Mouse (Mus musculus) intestine, embryonic 14.5 days (tissue): Measurements from ENCODE around the gene Whamm. TPM values are rescaled to one million over a fixed set of nuclear protein-coding genes. Genes with fewer than 3 reads are reported as not detected.

Experiments
- ATAC-seq: fragments of 200-750 bp; cut with Nextera tagmentation; replicated peaks from 2 replicates; pipeline ENCODE4 v1.8.0; 2017; ENCODE audit warnings: low read depth, moderate number of reproducible peaks, moderate TSS enrichment, moderate library complexity; ENCODE audit not compliant: low FRiP score, low TSS enrichment
- DNase-seq: peaks from one replicate; pipeline ENCODE4 v3.0.0-alpha.2; 2018; ENCODE audit warnings: low spot score
- H3K27ac ChIP-seq: fragments of 300-500 bp; sonication (generic); 2 replicates; pipeline ENCODE4 v1.5.1; 2014; ENCODE audit warnings: low read depth, mild to moderate bottlenecking, control low read depth
- H3K27me3 ChIP-seq: fragments of 300-500 bp; sonication (generic); replicated peaks from 2 replicates; pipeline ENCODE4 v1.6.1; 2014; ENCODE audit warnings: low read length, control low read depth; ENCODE audit not compliant: control insufficient read depth, insufficient read depth
- H3K36me3 ChIP-seq: fragments of 300-500 bp; sonication (generic); 2 replicates; pipeline ENCODE4 v1.6.1; 2014; ENCODE audit warnings: low read length, control low read depth; ENCODE audit not compliant: control insufficient read depth, insufficient read depth
- H3K4me1 ChIP-seq: fragments of 300-500 bp; sonication (generic); replicated peaks from 2 replicates; pipeline ENCODE4 v1.6.1; 2014; ENCODE audit warnings: low read length, control low read depth, mixed read lengths; ENCODE audit not compliant: control insufficient read depth, insufficient read depth
- H3K4me2 ChIP-seq: fragments of 300-500 bp; sonication (generic); 2 replicates; pipeline ENCODE4 v1.6.1; 2014; ENCODE audit warnings: low read length
- H3K4me3 ChIP-seq: fragments of 300-500 bp; sonication (generic); 2 replicates; pipeline ENCODE4 v1.5.1; 2014; ENCODE audit warnings: low read depth, low read length, control low read depth, mixed read lengths
- H3K9ac ChIP-seq: fragments of 300-500 bp; sonication (generic); 2 replicates; pipeline ENCODE4 v1.6.1; 2014; ENCODE audit warnings: mild to moderate bottlenecking, low read length
- H3K9me3 ChIP-seq: fragments of 300-500 bp; sonication (generic); 2 replicates; pipeline ENCODE4 v1.6.1; 2016; ENCODE audit warnings: low read length, control low read depth; ENCODE audit not compliant: control insufficient read depth
- WGBS: fragments of 180-500 bp; shearing (Covaris S2); extraction: QIAGEN DNeasy Blood & Tissue Kit; methylation state at CpG from one replicate; pipeline ENCODE4 v1.1.7; 2014; 5-methylcytosine and 5-hydroxymethylcytosine counted together
- polyA plus RNA-seq: library from polyadenylated mRNA; unstranded; fragments of >200 nt; fragmentation: Nextera tagmentation; extraction: Ambion mirVana; gene quantifications from 2 replicates; pipeline ENCODE4 v1.2.1, GENCODE M21; 2014

Whamm gene
- polyA plus RNA-seq, 1 experiment from 2014 or later = 7.3 TPM

- Histone ChIP-seq H3K9me3 (no peaks in the 10 kb centered on the region), H3K4me1 (no peaks in the 10 kb centered on the region; the same call in 1 of the 2 replicates), H3K27ac (no peak overlapping the region), H3K4me3 (no peak overlapping the region), H3K36me3 (no peaks in the 10 kb centered on the region), H3K4me2 (no peak overlapping the region), H3K27me3 (no peaks in the 10 kb centered on the region), H3K9ac (no peak overlapping the region)
- ATAC-seq (no peak), DNase-seq (no peak)
- WGBS = 92% methylated on average over 5 of the region's 5 CpGs
Observed at GRCm38 (mm10) chr7:81567396-81567795, 3.7 kb upstream of the Whamm start.

- DNase-seq = no peak
- no peak overlapping the region for H3K4me2 ChIP-seq
- H3K27me3 ChIP-seq = no peaks in the 10 kb centered on the region
- H3K9ac ChIP-seq = no peak overlapping the region
- WGBS = 100% methylated on average over 1 of the region's 1 CpGs
- no peak overlapping the region for H3K4me3 ChIP-seq
- no peaks in the 10 kb centered on the region for H3K36me3 ChIP-seq
- no peak for ATAC-seq
- H3K9me3 ChIP-seq = no peaks in the 10 kb centered on the region
- H3K4me1 ChIP-seq = peaks cover 5% of the 10 kb centered on the region; the same call in 1 of the 2 replicates
- no peak overlapping the region for H3K27ac ChIP-seq
Observed at GRCm38 (mm10) chr7:81569851-81570250, 1.2 kb upstream of the Whamm start.

DNA sequence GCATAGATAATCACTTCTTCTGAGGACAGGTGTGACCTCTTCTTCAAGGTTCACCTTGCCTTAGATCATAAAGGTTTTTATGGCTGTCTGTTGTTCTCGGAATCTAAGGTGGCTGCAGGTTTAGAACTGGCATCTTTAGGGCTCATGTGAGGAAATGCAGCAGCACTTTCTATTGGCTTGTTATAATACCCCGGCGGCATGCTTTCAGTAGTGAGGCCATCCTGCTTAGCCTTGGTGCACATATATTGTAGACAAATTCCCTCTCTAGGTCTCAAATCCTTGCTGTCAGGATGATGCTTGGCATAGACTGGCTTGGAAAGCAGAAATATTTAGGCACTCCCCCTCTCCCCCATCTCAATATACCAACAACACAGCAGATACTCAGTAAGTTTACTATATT, 795 bp upstream of the Whamm start:
- 82% methylated on average over 3 of the region's 3 CpGs for WGBS
- Histone ChIP-seq H3K4me1 (peaks cover 5% of the 10 kb centered on the region; the same call in 1 of the 2 replicates), H3K36me3 (no peaks in the 10 kb centered on the region), H3K9me3 (no peaks in the 10 kb centered on the region), H3K4me3 (no peak overlapping the region), H3K4me2 (no peak overlapping the region), H3K9ac (no peak overlapping the region), H3K27me3 (no peaks in the 10 kb centered on the region), H3K27ac (no peak overlapping the region)
- ATAC-seq (no peak), DNase-seq (no peak)

- no peaks in the 10 kb centered on the region for H3K9me3 ChIP-seq
- no peak overlapping the region for H3K9ac ChIP-seq
- peaks cover 3% of the 10 kb centered on the region; the same call in 1 of the 2 replicates for H3K36me3 ChIP-seq
- ATAC-seq (no peak), DNase-seq (no peak)
- H3K27me3 ChIP-seq = no peaks in the 10 kb centered on the region
- WGBS = under 1% methylated on average over 5 of the region's 5 CpGs
- peak overlapping the region; percentile 69 for H3K4me2 ChIP-seq
- H3K4me3 ChIP-seq = peak overlapping the region; percentile 78
- peaks cover 5% of the 10 kb centered on the region; the same call in 1 of the 2 replicates for H3K4me1 ChIP-seq
- H3K27ac ChIP-seq = 0 out of 2 replicates have a peak overlapping the region, but pooled peaks have one; percentile 88
Observed at GRCm38 (mm10) chr7:81570752-81571107, 336 bp upstream of the Whamm start.

- Histone ChIP-seq H3K36me3 (peaks cover 4% of the 10 kb centered on the region; the same call in 1 of the 2 replicates), H3K27me3 (no peaks in the 10 kb centered on the region), H3K4me2 (peak overlapping the region; percentile 69), H3K4me1 (peaks cover 5% of the 10 kb centered on the region; the same call in 1 of the 2 replicates), H3K4me3 (peak overlapping the region; percentile 78), H3K9me3 (no peaks in the 10 kb centered on the region), H3K9ac (peak overlapping the region; percentile 67), H3K27ac (peak overlapping the region; percentile 88)
- DNase-seq = peak; percentile 60
- 18% methylated on average over 15 of the region's 15 CpGs for WGBS
- no peak for ATAC-seq
Observed at GRCm38 (mm10) chr7:81571941-81572441, 925 bp downstream of the Whamm start.

GRCm38 (mm10) chr7:81572610-81573268, 1.7 kb downstream of the Whamm start:
- Histone ChIP-seq H3K27ac (no peak overlapping the region), H3K9me3 (no peaks in the 10 kb centered on the region), H3K4me3 (peak overlapping the region; percentile 78), H3K27me3 (no peaks in the 10 kb centered on the region), H3K4me1 (peaks cover 5% of the 10 kb centered on the region; the same call in 1 of the 2 replicates), H3K4me2 (peak overlapping the region; percentile 69), H3K9ac (peak overlapping the region; percentile 25; the same call in 1 of the 2 replicates), H3K36me3 (peaks cover 5% of the 10 kb centered on the region; the same call in 1 of the 2 replicates)
- ATAC-seq = no peak
- 63% methylated on average over 6 of the region's 6 CpGs for WGBS
- no peak for DNase-seq

- Histone ChIP-seq H3K36me3 (peaks cover 10% of the 10 kb centered on the region; the same call in 1 of the 2 replicates), H3K27me3 (no peaks in the 10 kb centered on the region), H3K4me3 (no peak overlapping the region), H3K9me3 (no peaks in the 10 kb centered on the region), H3K4me2 (no peak overlapping the region), H3K4me1 (peaks cover 5% of the 10 kb centered on the region; the same call in 1 of the 2 replicates), H3K9ac (no peak overlapping the region), H3K27ac (no peak overlapping the region)
- 89% methylated on average over 6 of the region's 6 CpGs for WGBS
- ATAC-seq = no peak
- DNase-seq = no peak
Observed at GRCm38 (mm10) chr7:81573397-81573796, 2.3 kb downstream of the Whamm start.

DNA sequence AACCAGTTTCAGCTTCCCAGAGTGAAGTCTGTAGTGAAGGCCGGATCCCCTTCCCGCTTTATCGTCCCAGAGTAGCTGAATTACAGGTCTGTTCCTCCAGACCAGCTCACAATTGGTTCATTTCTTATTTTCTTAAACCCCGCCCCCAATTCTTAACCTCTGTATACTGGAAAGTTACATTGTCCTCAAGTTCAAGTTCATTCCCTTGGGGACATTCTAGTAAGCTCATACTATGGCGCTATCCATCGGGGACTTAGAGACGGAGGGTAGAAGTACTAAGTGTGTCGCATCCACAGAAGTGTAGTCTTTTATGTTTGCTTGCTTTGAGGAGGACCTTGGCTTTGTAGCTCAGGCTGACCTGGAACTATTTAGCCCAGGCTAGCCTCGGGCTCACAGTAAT, 2.8 kb downstream of the Whamm start:
- Histone ChIP-seq H3K4me1 (peaks cover 5% of the 10 kb centered on the region; the same call in 1 of the 2 replicates), H3K4me3 (no peak overlapping the region), H3K36me3 (peaks cover 14% of the 10 kb centered on the region; the same call in 1 of the 2 replicates), H3K9ac (no peak overlapping the region), H3K27me3 (no peaks in the 10 kb centered on the region), H3K4me2 (no peak overlapping the region), H3K9me3 (no peaks in the 10 kb centered on the region), H3K27ac (no peak overlapping the region)
- DNase-seq = no peak
- 91% methylated on average over 9 of the region's 9 CpGs for WGBS
- no peak for ATAC-seq
